Mouse (Mus musculus) gastrocnemius, postnatal 10 days (tissue): Measurements from ENCODE around the gene Insl6. TPM values are rescaled to one million over a fixed set of nuclear protein-coding genes. Genes with fewer than 3 reads are reported as not detected.

ENCODE experiments used
- DNase-seq: peaks from one replicate; pipeline ENCODE4 v3.0.0; 2021; ENCODE audit warnings: mixed read lengths
- total RNA-seq, 2 experiments: library from RNA; stranded (reverse); gene quantifications; 2 replicates each; pipeline ENCODE4 v1.2.3; 2021

The Insl6 gene
- total RNA-seq, 2 experiments from 2014 or later, result 0.65 to 1.2 TPM

GRCm38 (mm10) chr19:29287863-29288262 is 37.3 kb downstream of the Insl6 start:
- no peak for DNase-seq

GRCm38 (mm10) chr19:29285451-29285869 is 39.7 kb downstream of the Insl6 start:
- no peak for DNase-seq

DNA sequence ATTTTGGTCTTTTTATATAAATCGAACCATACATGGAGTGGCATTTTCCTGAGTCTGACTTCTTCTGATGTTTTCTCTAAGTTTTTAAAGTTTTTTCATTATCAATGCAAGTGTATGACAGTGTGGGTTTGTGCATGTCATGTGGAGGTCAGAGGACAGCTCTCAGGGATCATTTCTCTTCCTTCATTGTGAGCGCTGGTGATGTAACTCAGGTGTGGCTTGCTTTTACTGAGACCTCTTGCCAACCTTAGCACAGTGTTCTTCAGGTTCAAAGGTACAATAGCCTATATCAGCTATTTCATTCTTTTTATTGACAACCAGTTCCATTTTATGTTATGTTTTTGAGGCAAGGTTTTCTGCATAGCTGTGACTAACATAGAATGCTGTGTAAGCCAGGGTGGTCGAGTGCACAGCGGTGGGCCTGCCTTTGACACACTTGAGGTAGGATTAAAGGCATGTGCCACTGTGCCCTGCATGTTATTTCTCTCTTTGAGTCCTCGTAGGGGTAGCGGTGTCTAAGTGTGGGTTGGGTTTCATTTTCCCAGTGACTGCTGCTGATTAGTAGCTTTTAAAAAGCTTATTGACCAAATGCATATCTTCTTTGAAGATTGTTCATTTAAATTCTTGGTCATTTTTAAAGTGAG is 46.1 kb downstream of the Insl6 start:
- no peak for DNase-seq

DNA sequence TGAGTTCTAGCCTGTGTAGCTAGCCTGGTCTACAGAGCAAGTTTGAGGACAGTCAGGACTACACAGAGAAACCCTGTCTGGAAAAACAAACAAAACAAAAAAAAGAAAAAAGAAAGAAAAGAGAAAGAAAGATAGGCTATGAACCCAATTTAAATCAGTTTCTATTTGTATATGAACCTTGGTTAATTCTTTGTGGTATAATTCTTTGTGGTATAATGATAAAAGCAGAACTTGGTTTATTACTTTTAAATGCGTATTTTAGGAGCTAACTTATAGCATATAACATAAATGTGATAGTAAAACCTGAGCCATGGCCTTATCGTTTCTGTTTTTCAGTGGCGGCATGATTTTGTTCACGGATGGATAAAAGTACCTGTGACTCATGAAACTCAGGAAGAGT is 48.7 kb downstream of the Insl6 start:
- no peak for DNase-seq

DNA sequence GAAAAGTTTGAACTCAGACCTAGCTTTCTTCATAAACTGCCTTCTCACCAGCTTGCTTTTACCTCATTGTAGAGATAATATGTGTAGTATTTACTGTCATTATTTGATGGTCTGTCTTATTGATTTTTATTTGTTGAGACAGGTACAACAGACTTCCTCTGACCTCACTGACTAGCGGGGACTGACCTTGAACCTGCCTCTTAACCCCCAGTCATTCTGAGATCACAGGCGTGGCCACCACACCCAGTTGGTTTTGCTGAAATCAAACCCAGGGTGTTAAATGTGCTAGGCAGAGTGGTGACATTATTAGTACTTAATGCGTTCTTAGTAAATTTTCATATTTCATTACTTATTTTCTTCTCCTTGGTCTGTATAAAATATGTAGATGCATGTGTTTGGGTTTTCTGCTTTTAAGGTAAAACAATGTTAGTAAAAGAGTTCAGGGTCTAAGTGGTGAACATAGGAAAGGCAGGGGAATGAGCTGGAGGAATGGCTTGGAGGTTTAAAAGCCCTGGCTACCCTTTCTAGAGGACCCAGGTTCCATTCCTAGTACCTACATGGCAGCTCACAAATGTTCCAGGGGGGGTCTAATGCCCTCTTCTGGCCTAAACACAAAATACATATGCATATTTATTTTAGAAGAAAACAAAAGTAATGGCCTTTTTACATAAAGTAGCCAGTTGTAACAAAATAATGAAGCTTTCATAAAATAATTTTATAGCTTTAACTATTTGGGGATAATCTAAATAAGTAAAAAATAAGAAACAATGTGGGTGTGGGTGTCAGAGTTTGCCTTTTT is 52.9 kb downstream of the Insl6 start:
- no peak for DNase-seq

Other genes with a start within 250 kb of the Insl6 start
- gene Rcl1, start 224.0 kb downstream of the Insl6 start, total RNA-seq, result 10 to 100 TPM; 12.3 to 12.4 TPM
- gene Jak2, start 73.5 kb downstream of the Insl6 start, total RNA-seq, result 10 to 100 TPM; 16.6 to 19.2 TPM
- gene Rln1, start 9.3 kb upstream of the Insl6 start, total RNA-seq, result not detected
- 10 to 100 TPM; 28.5 to 31.9 TPM for gene Plgrkt, start 42.0 kb upstream of the Insl6 start, total RNA-seq
- under 1 TPM; 0.63 to 0.70 TPM for gene Cd274, start 42.1 kb upstream of the Insl6 start, total RNA-seq
- not detected for gene Pdcd1lg2, start 85.6 kb upstream of the Insl6 start, total RNA-seq
- 10 to 100 TPM; 28.8 to 36.9 TPM for gene Ric1, start 196.9 kb upstream of the Insl6 start, total RNA-seq